Mouse (Mus musculus): Measurements from ENCODE around the gene Zfp169. TPM values are rescaled to one million over a fixed set of nuclear protein-coding genes. Genes with fewer than 3 reads are reported as not detected.

The Zfp169 gene
- 19.3 and 23.9 TPM in 2 replicates for total RNA-seq (2014; rRNA removed)
- 2.8 TPM in 2 replicates for polyA plus RNA-seq (2015; fragmentation: Nextera tagmentation; extraction: Ambion mirVana)

- ATAC-seq (peak; percentile 99), DNase-seq (ENCODE audit: low spot score) (peak; percentile 95)
- Histone ChIP-seq H3K9me3 (ENCODE audit: low read length) (no peaks in the 10 kb centered on the region), H3K27ac (peak within 1 kb of the TSS; percentile 68), H3K9ac (replicated peaks; ENCODE audit: low read length) (peak within 1 kb of the TSS; percentile 80), H3K4me3 (ENCODE audit: low read length) (peak within 1 kb of the TSS; percentile 70), H3K4me2 (ENCODE audit: low read depth, low read length) (peak within 1 kb of the TSS; percentile 71), H3K4me1 (ENCODE audit: insufficient read depth, low read length) (no peaks in the 10 kb centered on the region; the same call in 1 of the 2 replicates), H3K27me3 (ENCODE audit: insufficient read depth, low read length) (no peaks in the 10 kb centered on the region), H3K36me3 (ENCODE audit: insufficient read depth, low read length) (no peaks in the 10 kb centered on the region)
- 2% methylated on average over 34 of the region's 34 CpGs for WGBS
- TF ChIP-seq CTCF (IDR thresholded peaks at IDR 0.05; ENCODE audit: low read depth): peak; percentile 34
Observed at GRCm38 (mm10) chr13:48513003-48513929, at the start of gene Zfp169, which contains the start of gene A830005F24Rik. Zfp169 (minus strand) TSS chr13:48513451. A830005F24Rik (plus strand) TSS chr13:48513570.

- no peak for DNase-seq (ENCODE audit: low spot score)
- no peak for TF ChIP-seq CTCF (IDR thresholded peaks at IDR 0.05; ENCODE audit: low read depth)
- Histone ChIP-seq H3K27me3 (ENCODE audit: insufficient read depth, low read length) (no peaks in the 10 kb centered on the region), H3K4me3 (ENCODE audit: low read length) (no peak overlapping the region), H3K4me1 (ENCODE audit: insufficient read depth, low read length) (no peaks in the 10 kb centered on the region), H3K9me3 (ENCODE audit: low read length) (no peaks in the 10 kb centered on the region), H3K27ac (no peak overlapping the region), H3K36me3 (ENCODE audit: insufficient read depth, low read length) (no peaks in the 10 kb centered on the region), H3K4me2 (ENCODE audit: low read depth, low read length) (no peak overlapping the region), H3K9ac (replicated peaks; ENCODE audit: low read length) (no peak overlapping the region)
- WGBS: 75% methylated on average over 5 of the region's 5 CpGs
- ATAC-seq: no peak
Observed at GRCm38 (mm10) chr13:48562336-48562735, 49.1 kb upstream of the Zfp169 start.

- Histone ChIP-seq H3K9me3 (ENCODE audit: low read length) (no peaks in the 10 kb centered on the region), H3K9ac (replicated peaks; ENCODE audit: low read length) (no peak overlapping the region), H3K36me3 (ENCODE audit: insufficient read depth, low read length) (no peaks in the 10 kb centered on the region), H3K4me3 (ENCODE audit: low read length) (no peak overlapping the region), H3K4me2 (ENCODE audit: low read depth, low read length) (no peak overlapping the region), H3K27me3 (ENCODE audit: insufficient read depth, low read length) (no peaks in the 10 kb centered on the region), H3K27ac (no peak overlapping the region), H3K4me1 (ENCODE audit: insufficient read depth, low read length) (no peaks in the 10 kb centered on the region)
- TF ChIP-seq CTCF (IDR thresholded peaks at IDR 0.05; ENCODE audit: low read depth): no peak
- DNase-seq (ENCODE audit: low spot score) (no peak), ATAC-seq (no peak)
- WGBS: 91% methylated on average over 2 of the region's 2 CpGs
Observed at GRCm38 (mm10) chr13:48561481-48561880, 48.2 kb upstream of the Zfp169 start.

GRCm38 (mm10) chr13:48555976-48556375 lies 42.7 kb upstream of the Zfp169 start:
- H3K9ac ChIP-seq (replicated peaks; ENCODE audit: low read length): no peak overlapping the region
- H3K4me1 ChIP-seq (ENCODE audit: insufficient read depth, low read length): peaks cover 7% of the 10 kb centered on the region; the same call in 1 of the 2 replicates
- no peaks in the 10 kb centered on the region for H3K36me3 ChIP-seq (ENCODE audit: insufficient read depth, low read length)
- DNase-seq (ENCODE audit: low spot score) (no peak), ATAC-seq (no peak)
- no peak overlapping the region for H3K4me2 ChIP-seq (ENCODE audit: low read depth, low read length)
- WGBS: 89% methylated on average over 1 of the region's 1 CpGs
- H3K9me3 ChIP-seq (ENCODE audit: low read length): no peaks in the 10 kb centered on the region
- H3K27me3 ChIP-seq (ENCODE audit: insufficient read depth, low read length): no peaks in the 10 kb centered on the region
- no peak overlapping the region for H3K27ac ChIP-seq
- H3K4me3 ChIP-seq (ENCODE audit: low read length): no peak overlapping the region
- TF ChIP-seq CTCF (IDR thresholded peaks at IDR 0.05; ENCODE audit: low read depth): no peak

- Histone ChIP-seq H3K27ac (no peak overlapping the region), H3K27me3 (ENCODE audit: insufficient read depth, low read length) (no peaks in the 10 kb centered on the region), H3K4me3 (ENCODE audit: low read length) (no peak overlapping the region), H3K36me3 (ENCODE audit: insufficient read depth, low read length) (no peaks in the 10 kb centered on the region), H3K4me1 (ENCODE audit: insufficient read depth, low read length) (peaks cover 7% of the 10 kb centered on the region; the same call in 1 of the 2 replicates), H3K9me3 (ENCODE audit: low read length) (no peaks in the 10 kb centered on the region), H3K9ac (replicated peaks; ENCODE audit: low read length) (no peak overlapping the region), H3K4me2 (ENCODE audit: low read depth, low read length) (no peak overlapping the region)
- TF ChIP-seq CTCF (IDR thresholded peaks at IDR 0.05; ENCODE audit: low read depth): no peak
- DNase-seq (ENCODE audit: low spot score) (no peak), ATAC-seq (no peak)
- 97% methylated on average over 1 of the region's 1 CpGs for WGBS
Observed at GRCm38 (mm10) chr13:48554552-48554951, 41.3 kb upstream of the Zfp169 start.

GRCm38 (mm10) chr13:48553511-48553910 lies 40.3 kb upstream of the Zfp169 start:
- H3K27ac ChIP-seq: peak overlapping the region; percentile 93; the same call in 1 of the 2 replicates
- no peak for TF ChIP-seq CTCF (IDR thresholded peaks at IDR 0.05; ENCODE audit: low read depth)
- H3K9me3 ChIP-seq (ENCODE audit: low read length): no peaks in the 10 kb centered on the region
- ATAC-seq (no peak), DNase-seq (ENCODE audit: low spot score) (no peak)
- H3K36me3 ChIP-seq (ENCODE audit: insufficient read depth, low read length): no peaks in the 10 kb centered on the region
- H3K4me3 ChIP-seq (ENCODE audit: low read length): no peak overlapping the region
- no peak overlapping the region for H3K9ac ChIP-seq (replicated peaks; ENCODE audit: low read length)
- peaks cover 7% of the 10 kb centered on the region; the same call in 1 of the 2 replicates for H3K4me1 ChIP-seq (ENCODE audit: insufficient read depth, low read length)
- H3K27me3 ChIP-seq (ENCODE audit: insufficient read depth, low read length): no peaks in the 10 kb centered on the region
- no peak overlapping the region for H3K4me2 ChIP-seq (ENCODE audit: low read depth, low read length)
- WGBS: 30% methylated on average over 5 of the region's 5 CpGs

Data from hindbrain, postnatal 0 days (tissue).